Mouse (Mus musculus) CH12.LX (cell line): ENCODE measurements at regions not wholly inside any gene's neighbourhood (a gene's known extent, or its start where the extent isn't known, plus 50 kb on each side); places are given as distances from the start of the nearest gene placed in this dataset.

Experiments used
- CHD1 ChIP-seq: IDR thresholded peaks from 2 replicates; pipeline ENCODE4 v1.6.1; 2012; ENCODE audit warnings: low read depth, low read length, improper control_type of control experiment, inconsistent platforms
- CTCF ChIP-seq, 2 experiments: IDR thresholded peaks in 1 of 2; conservative IDR thresholded peaks in 1 of 2; 2 replicates each; pipeline ENCODE4 v1.5.1; 2011 to 2012; ENCODE audit warnings: low read depth in 2 of 2, low read length in 2 of 2, improper control_type of control experiment in 1 of 2, inconsistent platforms in 1 of 2, mild to moderate bottlenecking in 1 of 2, moderate library complexity in 1 of 2
- EP300 ChIP-seq: IDR thresholded peaks from 2 replicates; pipeline ENCODE4 v1.6.1; 2011; ENCODE audit warnings: low read length, improper control_type of control experiment
- HCFC1 ChIP-seq: IDR thresholded peaks from 2 replicates; pipeline ENCODE4 v1.6.1; 2012; ENCODE audit warnings: low read depth, mild to moderate bottlenecking, inconsistent platforms, low read length, improper control_type of control experiment
- IRF4 ChIP-seq: IDR thresholded peaks from 2 replicates; pipeline ENCODE4 v1.6.1; 2014; ENCODE audit warnings: low read depth, mild to moderate bottlenecking, inconsistent platforms, low read length, improper control_type of control experiment
- PAX5 ChIP-seq: IDR thresholded peaks from 2 replicates; pipeline ENCODE4 v1.6.1; 2012; ENCODE audit warnings: low read length, inconsistent platforms, mixed read lengths
- ZKSCAN1 ChIP-seq: IDR thresholded peaks from 2 replicates; pipeline ENCODE4 v1.6.1; 2012; ENCODE audit warnings: low read depth, inconsistent platforms, low read length, improper control_type of control experiment, borderline replicate concordance
- ZMIZ1 ChIP-seq: IDR thresholded peaks from 2 replicates; pipeline ENCODE4 v1.6.1; 2012; ENCODE audit warnings: low read depth, mild to moderate bottlenecking, inconsistent platforms, low read length, improper control_type of control experiment

GRCm38 (mm10) chr8:82196504-82196903, 206.5 kb downstream of the Il15 start:
- TF ChIP-seq IRF4 (no peak), ZMIZ1 (no peak), CTCF (conservative IDR thresholded peaks at IDR 0.05 in 1 of 2, IDR thresholded peaks at IDR 0.05 in 1 of 2; ENCODE audit: low read depth in 2 of 2, low read length in 2 of 2) (no peak), CHD1 (no peak), EP300 (no peak), ZKSCAN1 (no peak), HCFC1 (no peak), PAX5 (no peak)
